Mouse (Mus musculus) adrenal gland, postnatal 36 days (tissue): Measurements from ENCODE around the gene H2-Oa. TPM values are rescaled to one million over a fixed set of nuclear protein-coding genes. Genes with fewer than 3 reads are reported as not detected.

Source experiments
- DNase-seq, 2 experiments: peaks; one replicate each; pipeline ENCODE4 v3.0.0; 2021; ENCODE audit warnings: mixed read lengths in 1 of 2
- total RNA-seq, 2 experiments: library from RNA; stranded (reverse); gene quantifications; 2 replicates each; pipeline ENCODE4 v1.2.3; 2021

Gene H2-Oa
- total RNA-seq, 2 experiments from 2014 or later, result not detected

GRCm38 (mm10) chr17:34122188-34122984 lies 30.2 kb downstream of the H2-Oa start, which contains the start of gene Brd2:
Gene Brd2 (minus strand): TSS chr17:34122634.
- DNase-seq, result peak; percentile 98 to 99

GRCm38 (mm10) chr17:34123111-34123510 lies 31.0 kb downstream of the H2-Oa start:
- DNase-seq, result no peak

DNA sequence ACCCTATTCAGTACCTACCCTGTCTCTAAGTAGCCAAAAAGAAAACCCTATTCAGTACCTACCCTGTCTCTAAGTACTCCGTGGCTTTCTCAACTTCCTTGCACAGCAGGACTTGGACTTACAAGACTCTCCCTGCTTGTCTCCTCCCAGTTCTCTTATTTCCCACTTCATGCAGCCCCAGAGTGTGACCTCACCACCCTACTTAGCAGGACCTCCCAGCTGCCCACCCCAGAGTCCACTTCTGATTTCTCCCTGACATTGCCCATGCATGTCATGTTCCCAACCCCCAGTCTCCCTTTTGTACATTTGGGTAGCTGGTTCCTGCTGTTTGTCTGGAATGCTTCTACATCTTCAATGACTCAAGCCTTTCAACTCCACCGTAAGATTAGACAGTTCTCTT lies 31.4 kb downstream of the H2-Oa start:
- DNase-seq, result no peak

DNA sequence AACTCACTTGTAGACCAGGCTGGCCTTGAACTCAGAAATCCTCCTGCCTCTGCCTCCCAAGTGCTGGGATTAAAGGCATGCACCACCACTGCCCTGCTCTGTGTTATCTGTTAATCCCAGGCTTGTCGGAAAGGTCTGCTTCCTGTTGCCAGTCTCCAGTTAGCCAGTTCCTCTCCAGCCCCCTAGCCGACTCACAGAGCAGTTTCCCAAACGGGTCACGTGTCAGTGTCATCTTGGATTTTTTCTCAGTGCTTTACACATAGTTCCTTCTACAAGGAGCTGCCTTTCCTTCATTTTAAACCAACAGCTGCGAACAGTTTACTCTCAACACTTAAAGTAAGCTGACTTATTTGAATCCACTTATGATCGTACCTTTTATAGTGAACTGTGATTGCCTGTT lies 32.5 kb downstream of the H2-Oa start:
- DNase-seq, result no peak

DNA sequence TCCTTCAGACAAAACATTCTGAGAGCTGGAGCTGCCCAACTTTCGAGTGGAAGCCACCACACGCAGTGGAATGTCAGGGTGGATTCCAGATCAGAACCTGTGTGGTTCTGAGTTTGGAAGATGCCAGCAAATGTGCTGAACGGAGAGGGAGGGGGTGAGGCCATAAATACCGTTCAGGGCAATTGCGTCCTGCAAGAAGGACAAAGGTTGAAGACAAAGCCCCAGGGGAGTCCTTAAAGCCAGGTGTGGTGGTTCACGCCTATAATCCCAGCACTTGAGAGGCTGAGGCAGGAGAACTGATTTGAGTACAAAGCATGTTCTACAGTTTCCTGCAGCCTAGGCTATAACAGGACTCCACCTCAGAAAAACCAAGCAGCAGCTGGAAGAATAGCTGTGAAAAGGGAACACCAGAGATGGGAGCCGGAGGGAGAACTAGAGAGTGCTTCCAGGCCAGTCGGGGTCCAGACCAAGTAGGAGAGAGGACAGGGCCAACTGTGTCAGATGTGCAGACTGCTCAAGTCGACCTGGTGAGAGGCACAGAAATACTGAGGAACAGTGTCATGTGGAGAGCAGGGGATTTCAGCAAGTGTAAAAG lies 34.8 kb downstream of the H2-Oa start:
- no peak for DNase-seq

DNA sequence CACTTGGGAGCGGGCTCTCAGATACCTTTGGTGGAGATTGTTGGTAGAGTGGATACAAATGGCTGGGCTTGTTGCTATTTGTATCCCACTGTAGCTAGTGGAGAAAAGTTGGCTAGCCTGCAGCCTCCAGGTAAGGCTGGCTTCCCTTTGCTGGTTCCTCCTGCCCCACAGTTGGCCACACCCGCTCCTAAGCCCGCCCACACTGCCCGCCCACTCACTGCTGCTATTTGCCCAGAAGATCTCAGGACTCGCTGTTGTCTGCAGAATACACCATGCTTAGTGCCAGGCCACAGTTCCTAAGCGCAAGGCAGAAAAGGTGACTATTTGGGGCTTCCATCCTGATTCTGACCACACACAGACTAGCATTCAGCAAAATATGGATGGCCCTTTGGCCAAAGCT lies 35.3 kb downstream of the H2-Oa start:
- peak; percentile 51 to 70 for DNase-seq

- no peak for DNase-seq
These were observed 36.3 kb downstream of the H2-Oa start for GRCm38 (mm10) chr17:34128264-34128937.

GRCm38 (mm10) chr17:34128944-34129791 lies 37.0 kb downstream of the H2-Oa start:
- no peak for DNase-seq

- DNase-seq, result no peak
These were observed 38.2 kb downstream of the H2-Oa start for GRCm38 (mm10) chr17:34130073-34130947.

GRCm38 (mm10) chr17:34131911-34132310 lies 39.8 kb downstream of the H2-Oa start:
- no peak for DNase-seq

DNA sequence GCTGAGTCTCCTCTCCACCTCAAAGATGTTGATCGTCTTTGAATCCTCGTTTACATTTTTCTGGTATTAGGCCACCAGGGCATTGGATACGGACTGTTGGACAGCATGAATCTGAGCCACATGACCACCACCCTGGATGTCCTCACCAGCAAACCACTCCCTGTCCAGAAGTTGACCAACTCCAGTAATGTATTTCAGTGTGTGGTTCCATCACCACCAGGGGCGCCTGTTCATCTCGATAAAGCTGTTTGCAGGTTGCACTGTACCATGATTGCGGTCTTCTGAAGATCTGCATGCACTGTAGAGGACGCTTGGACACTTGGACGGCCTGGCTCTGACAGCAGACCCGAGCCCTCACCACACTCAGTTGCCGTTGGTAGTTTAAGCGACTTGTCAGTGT lies 41.1 kb downstream of the H2-Oa start:
- no peak for DNase-seq

DNA sequence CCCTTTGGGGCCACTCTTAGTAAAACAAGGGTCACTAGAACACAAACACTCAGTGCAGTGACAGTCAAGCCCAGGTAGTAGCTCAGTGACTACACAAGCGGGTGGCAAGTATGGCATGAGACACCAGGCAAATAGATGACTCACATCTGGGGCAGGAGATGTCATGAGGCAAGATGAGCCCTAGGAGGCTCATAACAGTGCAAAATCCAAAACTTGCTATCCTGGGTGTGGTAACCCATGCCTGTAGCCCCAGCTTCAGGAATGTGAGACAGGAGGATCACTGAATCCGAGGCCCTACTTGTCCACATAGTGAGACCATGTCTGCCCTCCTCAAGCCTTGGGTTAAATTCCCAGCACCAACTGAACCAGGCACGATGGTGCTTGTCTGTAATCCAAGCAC lies 42.3 kb downstream of the H2-Oa start:
- no peak for DNase-seq

DNA sequence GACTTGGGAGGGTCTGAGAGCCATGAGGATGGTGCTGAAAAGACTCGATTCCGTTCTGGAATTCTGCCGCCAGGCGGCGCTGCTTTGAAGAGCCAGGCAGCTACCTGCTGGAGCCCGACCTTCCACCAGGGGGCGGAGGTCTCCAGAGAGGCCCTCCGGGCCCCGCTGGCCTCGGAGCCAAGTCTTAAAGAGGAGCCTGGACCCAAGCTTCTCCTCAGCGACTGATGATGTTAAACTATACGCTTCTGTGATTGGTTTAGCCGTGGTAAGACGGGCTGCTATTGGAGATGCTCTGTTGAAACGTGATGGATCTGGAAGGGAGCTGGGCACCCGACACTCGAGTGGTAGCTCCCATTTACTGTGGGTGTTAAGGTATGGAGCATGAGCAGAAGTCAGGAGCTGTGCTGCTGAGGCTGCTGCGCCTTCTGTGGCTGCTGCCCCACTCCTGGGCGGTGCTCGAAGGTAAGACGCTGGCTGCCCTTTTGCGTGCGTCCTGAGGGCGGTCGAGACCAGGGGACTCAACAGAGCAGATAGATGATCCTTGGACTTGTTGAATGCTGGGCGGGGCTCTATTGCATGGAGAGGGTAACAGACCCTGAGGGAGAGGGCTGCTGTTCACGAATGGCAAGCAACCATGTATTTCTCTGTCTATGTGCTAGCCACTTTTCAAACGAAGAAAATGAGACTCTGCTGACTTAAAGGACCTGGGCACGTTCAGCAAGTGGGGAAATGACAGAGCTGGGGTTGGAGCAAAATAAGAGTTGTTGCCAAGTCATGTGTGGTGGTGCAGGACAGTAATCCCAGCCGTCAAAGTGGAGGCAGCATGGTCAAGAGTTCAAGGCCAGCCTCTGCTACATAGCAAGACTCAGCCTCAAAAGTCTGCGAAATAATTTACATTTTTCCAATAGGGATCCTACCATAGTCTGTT lies 43.4 kb downstream of the H2-Oa start:
- DNase-seq, result peak; percentile 98 to 99

GRCm38 (mm10) chr17:34137601-34138000 lies 45.5 kb downstream of the H2-Oa start:
- DNase-seq, result no peak

- no peak for DNase-seq
These were observed 46.5 kb downstream of the H2-Oa start for GRCm38 (mm10) chr17:34138655-34139054.

DNA sequence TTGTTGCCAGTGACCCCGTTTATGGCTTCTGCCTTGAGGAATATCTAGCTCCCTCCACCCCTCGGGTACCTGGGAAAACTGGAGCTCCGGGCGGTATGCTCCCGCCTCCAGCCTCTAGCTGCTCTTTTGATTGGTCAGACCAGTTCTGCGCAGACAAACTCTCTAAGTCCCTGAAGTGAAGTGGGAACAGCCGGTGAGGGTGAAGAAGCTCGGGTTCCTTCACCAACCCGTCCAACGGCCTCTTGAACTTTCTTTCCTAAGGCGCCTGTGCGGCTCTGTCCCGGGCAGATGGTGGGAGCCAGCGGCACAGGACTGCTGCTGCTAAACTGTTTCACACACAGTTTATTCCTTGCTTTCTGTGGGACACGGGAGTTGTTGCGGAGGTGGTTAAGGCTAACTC lies 47.3 kb downstream of the H2-Oa start:
- DNase-seq, result peak; percentile 46 to 47

GRCm38 (mm10) chr17:34140240-34140639 lies 48.1 kb downstream of the H2-Oa start:
- no peak for DNase-seq

- no peak for DNase-seq
These were observed 49.3 kb downstream of the H2-Oa start for GRCm38 (mm10) chr17:34141448-34141847.

GRCm38 (mm10) chr17:34142456-34143010 lies 50.4 kb downstream of the H2-Oa start:
- DNase-seq, result no peak

DNA sequence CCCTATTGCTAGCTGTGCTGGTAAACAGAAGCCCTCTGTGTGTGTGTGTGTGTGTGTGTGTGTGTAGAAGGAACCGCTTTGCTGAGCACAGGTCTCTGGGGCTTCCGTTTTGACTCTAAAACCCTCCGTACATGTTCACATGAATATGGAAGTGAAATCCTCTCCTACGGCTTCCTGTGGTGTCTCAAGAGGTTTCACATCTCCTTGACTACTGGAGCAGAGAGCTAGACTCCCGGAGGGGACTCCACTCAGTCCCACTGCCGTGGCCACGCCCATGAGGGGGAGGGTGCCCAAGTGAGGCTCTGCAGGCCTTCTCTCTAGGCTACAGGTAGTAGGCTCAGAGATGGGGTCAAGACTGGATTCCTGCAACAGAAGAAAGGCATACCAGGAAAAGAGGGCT lies 50.9 kb downstream of the H2-Oa start, which contains the start of gene H2-DMb2:
H2-DMb2 (plus strand) TSS at position 275 of the 400 bp plus-strand sequence.
- DNase-seq, result peak; percentile 10 to 70
